Mouse (Mus musculus) MEL (cell line): ENCODE results near the gene Sdhaf1. TPM values are rescaled to one million over a fixed set of nuclear protein-coding genes. Genes with fewer than 3 reads are reported as not detected.

Experiments used
- DNase-seq: peaks from one replicate; pipeline ENCODE4 v3.0.0; 2011; ENCODE audit warnings: low read depth, low spot score
- H3K27ac ChIP-seq: 2 replicates; pipeline ENCODE4 v1.5.1; 2012; ENCODE audit warnings: low read depth, mild to moderate bottlenecking, control low read depth, low read length, moderate library complexity; ENCODE audit not compliant: control insufficient read depth
- H3K27me3 ChIP-seq, 2 experiments: fragments of 150-350 bp in 1 of 2; sonication (generic) in 1 of 2; 2 replicates each; pipeline ENCODE4 v1.6.1; 2012; ENCODE audit warnings: low read length in 2 of 2, mild to moderate bottlenecking in 2 of 2, improper control_type of control experiment in 1 of 2, moderate library complexity in 1 of 2; ENCODE audit not compliant: insufficient read depth in 2 of 2, control insufficient read depth in 1 of 2
- H3K36me3 ChIP-seq, 2 experiments: 2 replicates each; pipeline ENCODE4 v1.6.1; 2012 to 2014; ENCODE audit warnings: low read length in 2 of 2, improper control_type of control experiment in 1 of 2, inconsistent platforms in 1 of 2, mild to moderate bottlenecking in 1 of 2; ENCODE audit not compliant: insufficient read depth in 2 of 2, control insufficient read depth in 1 of 2
- H3K4me1 ChIP-seq, 2 experiments: fragments of 150-350 bp in 1 of 2; sonication (generic) in 1 of 2; 2 replicates each; pipeline ENCODE4 v1.6.1; 2012; ENCODE audit warnings: low read length in 2 of 2, improper control_type of control experiment in 1 of 2, mild to moderate bottlenecking in 1 of 2; ENCODE audit not compliant: insufficient read depth in 2 of 2, control insufficient read depth in 1 of 2
- H3K4me3 ChIP-seq, 2 experiments: fragments of 150-350 bp in 1 of 2; sonication (generic) in 1 of 2; 2 replicates each; pipeline ENCODE4 v1.5.1; 2012; ENCODE audit warnings: low read depth in 2 of 2, low read length in 2 of 2, mild to moderate bottlenecking in 2 of 2, moderate library complexity in 2 of 2, control low read depth in 1 of 2, improper control_type of control experiment in 1 of 2; ENCODE audit not compliant: control insufficient read depth in 1 of 2, insufficient read depth in 1 of 2
- H3K79me2 ChIP-seq: 2 replicates; pipeline ENCODE4 v1.6.1; 2012; ENCODE audit warnings: mild to moderate bottlenecking, low read length, moderate library complexity; ENCODE audit not compliant: control insufficient read depth, poor library complexity, insufficient read depth
- H3K9ac ChIP-seq: 2 replicates; pipeline ENCODE4 v1.6.1; 2012; ENCODE audit warnings: low read depth, mild to moderate bottlenecking, control low read depth, low read length, moderate library complexity; ENCODE audit not compliant: control insufficient read depth, poor library complexity, severe bottlenecking
- H3K9me3 ChIP-seq: fragments of 150-350 bp; sonication (generic); replicated peaks from 2 replicates; pipeline ENCODE4 v1.6.1; 2012; ENCODE audit warnings: mild to moderate bottlenecking, low read length, improper control_type of control experiment, moderate library complexity; ENCODE audit not compliant: insufficient read depth
- CHD1 ChIP-seq: IDR thresholded peaks from 2 replicates; pipeline ENCODE4 v1.6.1; 2012; ENCODE audit warnings: low read depth, mild to moderate bottlenecking, inconsistent platforms, low read length, improper control_type of control experiment
- CHD2 ChIP-seq: IDR thresholded peaks from 2 replicates; pipeline ENCODE4 v1.6.1; 2011; ENCODE audit warnings: low read length, improper control_type of control experiment
- CTCF ChIP-seq, 3 experiments: IDR thresholded peaks in 2 of 3; conservative IDR thresholded peaks in 1 of 3; 2 replicates each; pipeline ENCODE4 v1.5.1; 2011 to 2012; ENCODE audit warnings: low read length in 3 of 3, low read depth in 2 of 3, mild to moderate bottlenecking in 2 of 3, improper control_type of control experiment in 1 of 3, inconsistent platforms in 1 of 3, mixed read lengths in 1 of 3, moderate library complexity in 1 of 3; ENCODE audit not compliant: control insufficient read depth in 1 of 3, insufficient read depth in 1 of 3, poor library complexity in 1 of 3, severe bottlenecking in 1 of 3
- E2F4 ChIP-seq: IDR thresholded peaks from 2 replicates; pipeline ENCODE4 v1.6.1; 2011; ENCODE audit warnings: low read depth, low read length, improper control_type of control experiment, borderline replicate concordance
- ELF1 ChIP-seq: IDR thresholded peaks from 2 replicates; pipeline ENCODE4 v1.6.1; 2014; ENCODE audit warnings: low read depth, mild to moderate bottlenecking, inconsistent platforms, low read length, improper control_type of control experiment, moderate library complexity
- EP300 ChIP-seq, 2 experiments: IDR thresholded peaks; 2 replicates each; pipeline ENCODE4 v1.6.1; 2011; ENCODE audit warnings: improper control_type of control experiment in 2 of 2, low read length in 2 of 2, low read depth in 1 of 2, mild to moderate bottlenecking in 1 of 2
- ETS1 ChIP-seq: IDR thresholded peaks from 2 replicates; pipeline ENCODE4 v1.6.1; 2012; ENCODE audit warnings: low read depth, mild to moderate bottlenecking, inconsistent platforms, low read length, improper control_type of control experiment, moderate library complexity
- GATA1 ChIP-seq: IDR thresholded peaks from 2 replicates; pipeline ENCODE4 v1.6.1; 2011; ENCODE audit warnings: low read depth, low read length, improper control_type of control experiment
- HCFC1 ChIP-seq: IDR thresholded peaks from 2 replicates; pipeline ENCODE4 v1.6.1; 2012; ENCODE audit warnings: low read depth, mild to moderate bottlenecking, inconsistent platforms, low read length, improper control_type of control experiment, moderate library complexity
- MAFK ChIP-seq: IDR thresholded peaks from 2 replicates; pipeline ENCODE4 v1.6.1; 2011; ENCODE audit warnings: low read depth, mild to moderate bottlenecking, low read length, improper control_type of control experiment, borderline replicate concordance
- MEF2A ChIP-seq: IDR thresholded peaks from 2 replicates; pipeline ENCODE4 v1.6.1; 2014; ENCODE audit warnings: low read depth, mild to moderate bottlenecking, inconsistent platforms, low read length, improper control_type of control experiment; ENCODE audit not compliant: poor library complexity, insufficient replicate concordance, severe bottlenecking; ENCODE audit errors: extremely low read depth
- MXI1 ChIP-seq: IDR thresholded peaks from 2 replicates; pipeline ENCODE4 v1.6.1; 2011; ENCODE audit warnings: mild to moderate bottlenecking, low read depth, low read length, improper control_type of control experiment
- MYB ChIP-seq: IDR thresholded peaks from 2 replicates; pipeline ENCODE4 v1.6.1; 2011; ENCODE audit warnings: mild to moderate bottlenecking, low read depth, low read length, improper control_type of control experiment
- NELFE ChIP-seq: IDR thresholded peaks from 2 replicates; pipeline ENCODE4 v1.6.1; 2011; ENCODE audit warnings: low read depth, low read length, improper control_type of control experiment
- RAD21 ChIP-seq: IDR thresholded peaks from 2 replicates; pipeline ENCODE4 v1.6.1; 2011; ENCODE audit warnings: mild to moderate bottlenecking, low read depth, low read length, improper control_type of control experiment
- TAL1 ChIP-seq: IDR thresholded peaks from 2 replicates; pipeline ENCODE4 v1.6.1; 2012; ENCODE audit warnings: mild to moderate bottlenecking, inconsistent platforms, low read length, moderate library complexity, mixed read lengths
- USF2 ChIP-seq, 2 experiments: IDR thresholded peaks; 2 replicates each; pipeline ENCODE4 v1.6.1; 2011 to 2012; ENCODE audit warnings: improper control_type of control experiment in 2 of 2, low read length in 2 of 2, borderline replicate concordance in 1 of 2, inconsistent platforms in 1 of 2, low read depth in 1 of 2, mild to moderate bottlenecking in 1 of 2; ENCODE audit not compliant: insufficient read depth in 1 of 2
- ZKSCAN1 ChIP-seq: IDR thresholded peaks from 2 replicates; pipeline ENCODE4 v1.6.1; 2012; ENCODE audit warnings: low read depth, mild to moderate bottlenecking, inconsistent platforms, low read length, improper control_type of control experiment, moderate library complexity
- ZMIZ1 ChIP-seq: IDR thresholded peaks from 2 replicates; pipeline ENCODE4 v1.6.1; 2012; ENCODE audit warnings: low read depth, mild to moderate bottlenecking, inconsistent platforms, low read length, improper control_type of control experiment, moderate library complexity
- ZNF384 ChIP-seq: IDR thresholded peaks from 2 replicates; pipeline ENCODE4 v1.6.1; 2012; ENCODE audit warnings: low read depth, mild to moderate bottlenecking, inconsistent platforms, low read length, improper control_type of control experiment
- polyA plus RNA-seq, 2 experiments: library from polyadenylated mRNA; stranded (reverse) in 1 of 2; unstranded in 1 of 2; fragments of >175 nt in 1 of 2; fragments of >200 nt in 1 of 2; gene quantifications; 2 replicates each; pipeline versions ENCODE4 v1.2.1 to v1.2.4; 2012; ENCODE audit warnings: low replicate concordance in 2 of 2, low read depth in 1 of 2; ENCODE audit not compliant: insufficient read length in 2 of 2, insufficient read depth in 1 of 2, missing spikeins in 1 of 2
- total RNA-seq: library from RNA; depleted of rRNA; stranded (reverse); fragments of 300-350 nt; gene quantifications from 2 replicates; pipeline ENCODE4 v1.2.3, GENCODE M21; 2012; rRNA removed

The Sdhaf1 gene
- total RNA-seq = 4.3 and 4.5 TPM in 2 replicates
- 1 to 10 TPM in 1 of 2 experiments, not detected in 1; 8.1 TPM for polyA plus RNA-seq

- TF ChIP-seq CHD1 = no peak
- TF ChIP-seq ZKSCAN1 = no peak
- TF ChIP-seq TAL1 = no peak
- no peak for TF ChIP-seq ETS1
- no peak for TF ChIP-seq MXI1
- TF ChIP-seq CHD2 = no peak
- no peak for TF ChIP-seq ZMIZ1
- peaks cover 0 to 2% of the 10 kb centered on the region in 2 experiments; a peak in 3 of 4 replicates for H3K27me3 ChIP-seq
- DNase-seq = no peak
- H3K9me3 ChIP-seq = no peaks in the 10 kb centered on the region
- peaks cover 0 to 10% of the 10 kb centered on the region in 2 experiments; a peak in 2 of 4 replicates for H3K36me3 ChIP-seq
- peaks cover 7% of the 10 kb centered on the region; the same call in 1 of the 2 replicates for H3K79me2 ChIP-seq
- H3K9ac ChIP-seq = peak within 1 kb of the TSS; percentile 69
- H3K4me1 ChIP-seq = peaks cover 0 to 7% of the 10 kb centered on the region in 2 experiments; a peak in 2 of 4 replicates
- H3K4me3 ChIP-seq = peak within 1 kb of the TSS; percentile 56 to 74
- H3K27ac ChIP-seq = peak within 1 kb of the TSS; percentile 85
These were observed at the start of gene Sdhaf1 for GRCm38 (mm10) chr7:30323795-30324194. Gene Sdhaf1, minus strand, starts transcription at chr7:30323895.

- no peak for DNase-seq
- no peak overlapping the region for H3K9ac ChIP-seq
- no peak overlapping the region for H3K27ac ChIP-seq
- no peaks in the 10 kb centered on the region for H3K36me3 ChIP-seq
- no peak overlapping the region for H3K4me3 ChIP-seq
- peaks cover 0 to 6% of the 10 kb centered on the region in 2 experiments; a peak in 2 of 4 replicates for H3K27me3 ChIP-seq
- H3K9me3 ChIP-seq = no peaks in the 10 kb centered on the region
- H3K79me2 ChIP-seq = no peaks in the 10 kb centered on the region
- TF ChIP-seq ELF1 (no peak), GATA1 (no peak), MYB (no peak), E2F4 (no peak), TAL1 (no peak), NELFE (no peak), RAD21 (no peak), USF2 (IDR thresholded peaks at IDR 0.05; ENCODE audit: borderline replicate concordance in 1 of 2, insufficient read depth in 1 of 2, low read depth in 1 of 2, low read length in 2 of 2) (no peak), ZNF384 (no peak), EP300 (IDR thresholded peaks at IDR 0.05; ENCODE audit: low read depth in 1 of 2, low read length in 2 of 2) (no peak), MEF2A (no peak), MAFK (no peak), CTCF (IDR thresholded peaks at IDR 0.05 in 2 of 3, conservative IDR thresholded peaks at IDR 0.05 in 1 of 3; ENCODE audit: control insufficient read depth in 1 of 3, insufficient read depth in 1 of 3, low read depth in 2 of 3, low read length in 3 of 3, poor library complexity in 1 of 3, severe bottlenecking in 1 of 3) (no peak), CHD2 (no peak), HCFC1 (no peak)
- H3K4me1 ChIP-seq = no peaks in the 10 kb centered on the region
These were observed 43.8 kb upstream of the Sdhaf1 start for GRCm38 (mm10) chr7:30367466-30367865.
